Mouse (Mus musculus) thymus, postnatal 10 days (tissue): ENCODE measurements around the gene Slc36a2.

Experiments
- DNase-seq, 2 experiments: peaks; one replicate each; pipeline ENCODE4 v3.0.0; 2021; ENCODE audit warnings: low spot score in 2 of 2

The Slc36a2 gene

DNA sequence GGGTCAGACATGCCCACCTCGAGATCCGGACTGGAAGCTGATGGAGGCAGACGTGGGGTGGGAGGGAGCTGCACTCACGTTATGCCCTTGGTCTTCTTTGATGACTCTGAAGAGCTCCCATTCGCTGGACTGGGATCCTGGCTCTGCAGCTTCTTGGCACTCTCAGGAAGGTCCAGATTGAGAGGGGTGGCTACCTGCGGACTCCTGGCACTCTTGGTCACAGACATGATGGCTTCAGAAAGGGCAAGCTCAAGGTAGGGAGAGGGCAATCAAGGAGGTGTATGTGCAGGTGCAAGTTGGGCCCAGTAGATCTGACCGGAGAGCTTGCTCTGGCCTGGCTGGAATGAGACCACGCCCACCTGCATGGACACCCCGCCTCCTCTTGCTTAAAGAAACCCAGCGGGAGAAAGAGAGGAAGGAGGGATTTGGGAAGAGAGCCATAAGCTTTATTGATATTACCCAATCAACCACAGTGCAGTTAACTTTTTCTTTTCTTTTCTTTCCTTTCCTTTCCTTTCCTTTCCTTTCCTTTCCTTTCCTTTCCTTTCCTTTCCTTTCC, at the start of gene Slc36a2:
TSS of gene Slc36a2 (minus strand) at position 345 of the 559 bp plus-strand sequence.
- DNase-seq: no peak

DNA sequence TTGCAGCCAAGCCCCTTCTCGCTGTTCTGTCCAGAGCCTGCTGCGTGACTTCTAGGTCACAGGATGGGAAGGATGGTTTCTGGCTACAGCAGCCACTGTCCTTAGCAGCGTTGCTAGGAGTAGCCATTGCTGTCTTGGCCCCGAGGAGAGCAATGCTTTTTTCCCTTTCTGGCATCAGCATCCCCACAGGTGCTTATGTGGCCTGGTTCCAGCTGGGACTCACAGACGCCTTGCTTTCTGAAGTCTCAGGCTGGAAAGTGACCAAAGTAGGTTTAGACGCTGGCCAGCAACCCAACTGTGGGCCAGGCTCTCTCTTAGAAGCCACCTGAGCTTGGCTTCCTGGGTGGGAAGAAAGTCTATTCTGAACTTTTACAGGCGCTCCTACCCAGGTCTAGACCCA, 49.4 kb upstream of the Slc36a2 start:
- no peak for DNase-seq

DNA sequence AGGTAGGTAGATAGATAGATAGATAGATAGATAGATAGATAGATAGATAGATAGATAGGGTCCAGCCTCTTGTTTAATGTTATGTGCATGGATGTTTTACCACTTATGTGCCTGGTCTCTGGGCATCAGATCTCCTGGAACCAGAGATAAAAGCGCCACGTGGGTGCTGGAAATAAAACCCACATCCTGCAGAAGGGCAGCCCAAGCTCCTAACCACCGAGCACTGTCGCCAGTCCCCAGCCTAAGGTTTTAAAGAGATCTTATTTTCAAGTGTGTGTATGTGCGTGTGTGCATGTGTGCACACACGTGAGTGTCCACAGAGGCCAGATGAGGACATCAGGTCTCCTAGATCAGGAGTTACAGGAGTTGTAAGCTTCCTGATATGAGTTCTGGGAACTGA, 46.2 kb upstream of the Slc36a2 start:
- DNase-seq: no peak

DNA sequence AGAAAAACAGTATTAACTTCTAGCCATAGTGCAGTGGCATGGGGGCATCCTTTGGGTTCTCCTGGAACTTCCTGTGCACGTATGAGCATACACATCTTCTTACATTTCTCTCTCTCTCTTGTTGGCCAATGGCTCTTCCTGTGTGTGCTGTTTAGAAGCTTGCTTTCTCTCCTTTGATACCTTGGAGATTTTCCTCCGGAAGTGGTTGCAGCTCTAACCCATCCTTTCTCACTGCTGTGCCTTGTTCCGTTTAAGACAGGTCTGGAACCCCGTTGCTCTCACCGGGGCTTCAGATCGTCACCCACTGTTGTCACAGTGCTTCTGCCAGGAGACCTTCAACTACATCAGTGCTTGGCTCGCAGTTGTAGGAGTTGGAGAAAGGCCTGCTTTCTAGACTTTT, 36.4 kb upstream of the Slc36a2 start:
- DNase-seq: no peak

DNA sequence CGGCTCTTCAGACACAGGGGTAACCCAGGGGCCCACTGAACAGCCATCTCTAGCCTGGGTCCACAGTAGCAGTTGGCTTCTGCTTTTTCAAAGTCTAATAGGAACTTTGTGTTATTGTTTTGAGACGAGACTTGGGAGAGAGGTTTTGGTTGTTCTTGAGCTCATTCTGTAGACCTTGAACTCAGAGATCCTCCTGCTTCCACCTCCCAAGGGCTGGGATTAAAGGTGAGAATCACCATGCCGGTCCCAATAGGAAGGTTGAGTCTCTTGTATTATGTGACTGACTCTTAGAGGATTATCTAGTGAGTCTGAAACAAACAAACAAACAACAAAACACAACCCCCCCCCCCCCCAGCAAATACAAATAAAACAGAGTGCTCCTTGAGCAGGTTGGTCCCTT, 33.6 kb upstream of the Slc36a2 start:
- DNase-seq: no peak

DNA sequence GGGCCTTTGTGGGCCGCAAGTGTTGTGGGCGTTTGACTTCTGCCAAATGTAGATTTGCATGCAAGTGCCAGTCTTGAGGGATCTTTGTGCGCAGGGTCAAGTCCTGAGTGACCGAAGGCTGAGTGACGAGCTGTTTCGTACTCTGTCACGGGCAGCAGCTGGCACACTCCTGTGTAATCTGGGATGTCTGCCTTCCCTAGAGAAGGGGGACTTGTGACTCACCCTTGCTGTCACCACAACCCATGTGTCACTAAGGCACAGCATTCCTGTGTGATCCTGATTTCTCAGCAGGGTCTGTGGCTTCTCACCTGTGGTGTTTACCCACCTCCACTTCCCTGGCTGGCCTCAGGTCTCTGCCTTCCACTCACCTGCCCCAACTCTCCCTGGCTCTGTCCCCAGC, 33.0 kb upstream of the Slc36a2 start:
- no peak for DNase-seq

DNA sequence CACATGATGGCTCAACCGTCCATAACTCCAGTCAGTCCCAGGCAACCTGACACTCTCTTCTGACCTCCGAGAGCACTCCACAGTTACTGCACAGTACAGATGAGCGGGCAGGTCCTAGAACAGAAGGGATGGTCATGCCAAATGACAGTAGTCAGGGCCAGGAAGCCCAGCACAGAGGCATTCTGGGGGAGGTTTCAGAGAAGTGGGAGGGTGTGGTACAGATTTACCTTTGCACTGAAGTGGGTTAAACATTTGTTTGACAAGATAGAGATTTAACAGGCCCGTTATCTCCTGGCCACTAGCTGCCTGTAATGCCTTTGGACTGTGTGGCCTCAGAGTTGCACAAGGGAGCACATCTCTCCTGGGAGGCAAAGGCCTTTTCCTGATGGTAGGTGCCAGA, 32.5 kb upstream of the Slc36a2 start:
- DNase-seq: no peak

DNA sequence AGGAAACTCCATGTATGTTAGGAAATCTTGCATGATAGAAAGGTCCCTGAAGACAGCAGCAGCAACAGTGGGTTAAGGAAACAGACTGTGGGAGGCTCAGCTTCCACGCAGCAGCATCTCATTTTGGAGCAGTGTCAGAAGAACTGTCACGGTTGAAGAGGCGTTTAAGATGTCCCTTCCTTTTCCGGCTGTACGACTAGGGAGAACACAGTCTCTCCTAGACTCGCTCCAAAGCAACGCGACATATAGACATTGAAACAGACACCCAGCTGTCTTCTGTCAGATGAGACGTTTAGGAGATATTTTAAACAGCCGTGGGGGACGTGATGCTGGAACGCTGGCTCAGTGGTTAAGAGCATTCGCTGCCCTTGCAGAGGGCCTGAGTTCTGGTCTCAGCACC, 32.0 kb upstream of the Slc36a2 start:
- DNase-seq: no peak

DNA sequence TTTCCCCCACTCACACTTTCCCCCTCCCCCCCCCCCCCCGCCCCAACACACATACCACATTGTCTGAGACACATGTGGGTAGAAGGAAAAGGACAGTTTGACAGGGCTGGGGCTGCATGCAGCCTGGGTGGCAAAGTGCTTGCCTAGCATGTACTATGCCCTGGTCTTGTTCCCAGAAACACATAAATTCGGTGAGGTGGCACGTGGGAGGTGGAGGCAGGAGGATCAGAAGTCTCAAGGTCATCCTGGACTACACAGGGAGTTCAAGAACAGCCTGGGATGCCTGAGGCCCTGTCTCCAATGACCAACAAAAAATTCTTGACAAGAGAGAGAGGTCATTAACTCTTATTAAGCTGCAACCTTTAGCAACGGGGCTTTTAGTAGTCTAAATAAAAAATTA, 31.2 kb upstream of the Slc36a2 start:
- DNase-seq: no peak

DNA sequence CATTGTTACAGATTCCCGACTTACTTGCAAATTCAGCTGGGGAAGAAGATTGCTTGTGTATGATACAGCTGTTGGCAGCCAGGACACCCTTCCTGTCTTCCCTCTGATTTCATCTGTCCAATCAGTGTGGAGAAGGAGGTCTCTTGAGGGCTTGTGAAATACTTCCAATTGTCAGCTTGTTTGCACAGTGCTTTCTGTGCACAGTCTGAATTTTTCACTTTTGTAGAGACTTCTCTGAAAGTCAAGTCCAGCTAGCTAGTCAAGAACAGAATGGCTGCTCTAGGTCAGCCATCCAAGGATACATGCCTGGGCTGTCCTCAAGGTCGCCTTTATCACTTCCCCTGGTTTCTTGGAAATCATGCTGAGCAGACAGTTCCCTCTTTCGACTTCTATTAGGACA, 30.1 kb upstream of the Slc36a2 start:
- no peak for DNase-seq

DNA sequence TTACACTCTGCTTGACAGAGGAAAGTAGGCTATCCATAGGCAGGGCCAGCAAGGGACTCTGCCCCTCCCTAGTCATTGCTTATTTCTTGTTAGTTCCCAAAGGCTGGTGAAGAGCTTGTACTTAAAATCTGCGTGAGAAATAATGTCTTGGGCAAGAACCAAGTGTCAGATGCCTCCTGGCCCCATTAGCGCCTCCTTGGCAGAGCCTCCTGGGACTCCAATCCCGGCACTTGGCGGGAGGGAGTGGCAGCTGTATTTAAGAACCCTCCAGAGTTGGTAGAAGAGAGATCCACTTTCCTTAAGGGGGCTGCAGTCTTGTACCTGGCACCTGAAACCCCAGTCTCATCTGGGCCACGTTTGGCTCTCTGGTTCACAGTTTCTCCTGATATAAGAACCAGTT, 29.3 kb upstream of the Slc36a2 start:
- no peak for DNase-seq

DNA sequence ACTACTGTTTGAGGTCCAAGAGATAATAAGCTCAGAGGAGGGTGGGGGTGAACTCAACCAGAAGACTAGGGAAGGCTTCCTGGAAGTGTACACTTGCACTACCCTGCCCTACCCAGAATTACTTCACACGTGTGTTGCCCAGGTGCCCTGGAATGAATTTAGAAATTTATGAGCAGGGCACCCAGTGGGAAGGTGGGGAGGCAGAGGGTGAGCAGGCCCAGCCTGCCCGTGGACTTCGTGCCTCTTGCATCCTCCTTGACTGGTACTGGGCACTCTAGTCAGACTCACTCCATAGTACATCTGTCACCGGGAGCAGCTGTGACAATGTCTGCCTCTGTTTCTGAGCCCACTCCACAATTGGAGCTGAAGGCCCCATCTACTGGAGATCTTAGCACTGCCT, 28.6 kb upstream of the Slc36a2 start:
- no peak for DNase-seq

DNA sequence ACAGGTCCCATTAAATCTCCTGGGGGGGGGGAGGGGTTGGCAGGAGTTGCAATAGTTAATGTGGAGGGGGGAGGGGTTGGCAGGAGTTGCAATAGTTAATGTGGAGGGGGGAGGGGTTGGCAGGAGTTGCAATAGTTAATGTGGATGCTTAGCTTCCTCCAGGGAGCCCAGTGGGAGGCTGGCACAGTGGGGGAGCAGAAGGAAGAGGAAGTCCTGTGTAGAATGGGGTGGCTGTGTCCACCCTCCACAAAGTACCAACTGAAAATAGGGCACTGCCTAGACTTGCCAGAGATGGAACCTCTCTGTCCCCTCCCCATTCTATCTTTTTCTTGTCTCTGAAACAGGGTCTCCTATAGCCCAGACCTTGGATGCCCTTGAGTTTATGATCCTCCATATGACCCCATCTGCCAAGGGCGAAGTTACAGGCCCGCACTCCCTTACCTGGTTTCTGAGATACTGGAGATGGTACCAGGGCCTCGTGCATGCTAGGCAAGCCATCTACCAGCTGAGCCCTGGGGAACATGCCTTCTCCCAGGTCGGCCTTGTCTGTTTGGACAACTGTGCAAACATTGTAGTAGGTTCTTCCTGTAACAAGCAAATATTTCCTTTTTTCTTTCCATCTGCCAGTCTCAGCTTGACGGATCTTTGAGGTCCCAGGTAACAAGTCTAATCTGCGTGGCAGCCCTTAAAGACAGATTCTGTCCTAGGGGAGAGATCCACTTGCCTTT, 24.9 kb upstream of the Slc36a2 start:
- DNase-seq: no peak

DNA sequence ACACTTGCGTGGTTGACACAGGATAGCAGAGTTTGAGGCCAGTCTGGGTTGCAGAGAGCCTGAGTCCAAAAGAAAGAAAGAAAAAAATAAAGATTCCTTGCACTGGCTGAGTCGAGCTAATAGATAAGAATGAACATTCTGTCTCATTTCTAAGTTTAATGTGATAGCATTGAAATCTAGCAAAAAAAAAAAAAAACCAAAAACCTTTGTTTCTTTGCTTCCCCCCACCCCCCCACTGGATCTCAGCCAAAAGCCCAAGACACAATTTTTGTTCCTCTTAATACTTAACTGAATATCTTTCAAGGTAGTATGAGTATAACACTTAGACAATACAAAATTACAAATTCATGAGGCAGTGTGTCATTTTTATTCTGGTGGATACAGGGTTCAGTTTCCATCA, 24.2 kb upstream of the Slc36a2 start:
- DNase-seq: no peak

DNA sequence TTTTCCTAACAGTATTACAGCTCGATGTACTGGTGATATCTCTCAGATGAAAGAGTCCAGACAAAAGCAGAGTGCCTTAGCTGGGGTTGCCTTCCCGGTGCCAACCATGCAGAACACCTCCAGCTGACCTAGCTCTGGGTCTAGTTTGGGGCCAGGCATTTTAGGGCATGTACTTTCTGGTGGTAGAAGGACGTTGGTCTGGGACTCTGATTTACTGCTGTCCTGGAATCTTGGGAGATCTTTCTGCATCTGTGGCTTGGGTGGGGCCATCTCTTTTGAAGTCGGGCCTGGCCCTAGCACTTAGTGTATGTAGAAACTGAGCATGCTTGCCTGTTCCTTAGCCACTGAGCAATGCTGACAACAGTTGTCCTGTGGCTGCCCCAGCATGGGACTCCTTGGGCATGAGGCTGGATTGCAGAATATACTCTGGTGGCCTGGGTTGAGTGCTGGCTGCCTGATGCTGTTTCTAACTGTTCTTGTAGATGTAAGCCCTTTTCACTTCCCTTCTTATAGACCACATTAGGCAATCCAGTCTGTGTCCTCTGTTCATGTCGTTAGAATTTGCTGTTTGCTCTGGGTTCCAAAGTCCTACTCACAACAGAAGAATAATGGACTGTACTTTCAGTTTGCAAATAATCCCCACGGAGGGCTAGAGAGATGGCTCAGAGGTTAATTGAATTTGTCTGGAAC, 23.3 kb upstream of the Slc36a2 start:
- DNase-seq: no peak

DNA sequence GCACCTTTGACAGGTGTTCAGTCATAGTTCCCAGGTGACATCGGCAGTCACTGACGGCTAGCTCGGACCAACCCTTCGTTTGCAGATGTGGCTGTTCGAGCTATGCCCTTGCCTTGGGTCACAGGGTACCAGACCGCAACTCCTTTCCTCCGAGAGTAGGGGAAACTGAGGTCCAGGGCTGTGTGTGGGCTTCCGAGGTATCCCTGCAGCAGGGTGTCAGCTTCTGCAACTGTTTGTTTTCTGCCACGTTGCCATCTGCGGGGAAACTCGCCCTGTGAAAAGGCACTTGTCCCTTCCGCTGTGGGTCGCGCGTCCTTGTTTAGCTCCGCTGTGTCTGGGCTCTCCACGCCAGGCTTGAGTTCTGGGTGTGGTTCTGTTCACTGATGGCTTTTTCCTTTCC, 19.7 kb upstream of the Slc36a2 start:
- DNase-seq: peak in 1 of 2 experiments; percentile 11

DNA sequence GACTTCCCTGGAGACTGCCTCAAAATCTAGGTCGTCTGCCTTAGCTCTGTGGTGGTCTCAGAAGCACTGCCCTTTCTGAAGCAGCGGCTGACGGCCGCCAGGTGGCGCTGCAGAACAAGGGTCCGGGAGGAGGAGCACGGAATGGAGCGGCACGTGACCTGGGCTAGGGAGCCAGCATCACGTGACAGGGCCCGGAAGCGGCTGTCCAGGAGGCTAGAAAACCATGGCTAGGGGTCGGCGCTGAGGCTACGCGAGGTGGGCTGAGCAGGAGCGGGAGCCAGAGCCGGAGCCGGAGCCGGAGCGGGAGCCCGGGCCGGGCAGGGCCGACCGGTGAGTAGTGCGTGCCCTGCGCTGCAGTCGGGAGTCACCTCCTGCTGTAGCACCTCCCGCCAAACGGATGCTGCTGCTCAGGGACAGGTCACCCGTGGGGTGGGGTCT, 19.3 kb upstream of the Slc36a2 start, which contains the start of gene Slc36a1:
TSS of gene Slc36a1 (plus strand) at position 192 of the 438 bp plus-strand sequence.
- DNase-seq: peak; percentile 91 to 99

DNA sequence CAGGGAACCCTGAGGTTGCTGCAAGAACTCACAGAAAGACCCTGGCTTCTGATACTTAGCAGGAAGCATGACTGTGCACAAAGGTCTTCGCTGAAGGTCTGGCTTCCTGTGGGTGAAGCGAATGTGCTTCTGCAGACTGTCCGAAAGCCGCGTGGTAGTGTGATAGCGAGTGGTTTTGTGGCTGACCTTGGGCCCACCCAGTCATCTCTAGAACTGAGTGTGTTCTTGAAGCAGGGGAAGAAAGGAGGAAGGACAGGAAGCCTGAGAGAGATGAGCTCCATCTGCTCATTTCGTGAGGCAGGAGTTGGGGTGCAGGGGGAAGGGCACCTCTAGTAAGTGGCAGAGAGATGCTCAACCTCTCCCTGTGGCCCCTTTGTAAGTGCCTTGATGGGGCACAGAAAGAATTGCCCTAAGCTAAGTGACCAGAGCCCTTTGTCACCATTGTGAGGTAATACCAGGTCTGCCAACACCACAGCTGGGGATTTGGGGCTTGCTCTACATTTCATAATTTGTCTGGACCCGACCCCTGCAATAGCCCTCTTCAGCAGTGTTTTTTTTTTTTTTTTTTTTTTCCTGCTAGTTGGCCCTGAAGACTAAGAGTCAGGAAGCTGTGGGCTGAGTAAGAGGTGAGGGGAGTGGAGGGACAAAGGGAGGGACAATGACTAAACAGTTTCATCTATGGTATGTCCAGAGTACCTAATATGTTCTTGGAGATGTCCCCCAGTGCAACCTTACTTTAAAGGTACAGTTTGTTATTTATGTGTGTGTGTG, 13.0 kb upstream of the Slc36a2 start:
- DNase-seq: no peak

DNA sequence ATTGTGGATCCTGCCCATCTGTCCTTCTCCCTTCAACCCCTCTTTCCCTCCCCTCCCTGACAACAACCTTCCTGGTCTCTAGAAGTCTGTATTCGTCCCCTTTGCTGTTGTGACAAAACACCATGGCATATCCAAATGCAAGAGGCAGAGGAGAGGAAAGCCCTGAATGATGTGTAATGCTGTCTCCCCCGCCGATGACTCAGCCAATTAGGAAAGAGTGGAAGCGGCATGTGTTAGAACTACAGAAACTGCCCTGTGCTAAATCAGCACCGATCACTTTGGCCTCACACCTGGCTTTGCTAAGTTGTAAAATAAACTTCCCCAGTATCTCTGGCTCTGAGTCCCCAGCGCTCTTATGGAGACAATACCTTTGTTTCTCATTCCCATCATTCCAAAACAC, 12.2 kb upstream of the Slc36a2 start:
- no peak for DNase-seq

DNA sequence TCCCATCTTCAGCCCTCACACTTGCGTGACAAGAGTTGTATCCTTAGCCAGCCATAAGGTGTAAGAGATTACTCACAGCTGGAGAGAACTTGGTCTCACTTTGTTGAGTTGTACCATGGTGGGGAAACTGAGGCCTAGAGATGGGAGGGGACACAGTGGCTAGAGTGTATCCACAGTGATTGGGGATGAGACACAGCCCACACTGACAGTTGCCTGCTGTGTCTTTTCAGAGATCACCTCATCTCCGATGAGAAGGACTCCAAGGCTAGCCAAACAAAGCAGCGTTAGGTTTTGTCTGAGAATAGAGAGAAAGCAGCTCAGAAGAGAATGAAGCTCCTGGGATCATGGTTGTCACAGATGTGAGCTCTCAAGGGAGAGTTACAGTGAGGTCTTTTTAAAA, 5.3 kb upstream of the Slc36a2 start:
- no peak for DNase-seq

DNA sequence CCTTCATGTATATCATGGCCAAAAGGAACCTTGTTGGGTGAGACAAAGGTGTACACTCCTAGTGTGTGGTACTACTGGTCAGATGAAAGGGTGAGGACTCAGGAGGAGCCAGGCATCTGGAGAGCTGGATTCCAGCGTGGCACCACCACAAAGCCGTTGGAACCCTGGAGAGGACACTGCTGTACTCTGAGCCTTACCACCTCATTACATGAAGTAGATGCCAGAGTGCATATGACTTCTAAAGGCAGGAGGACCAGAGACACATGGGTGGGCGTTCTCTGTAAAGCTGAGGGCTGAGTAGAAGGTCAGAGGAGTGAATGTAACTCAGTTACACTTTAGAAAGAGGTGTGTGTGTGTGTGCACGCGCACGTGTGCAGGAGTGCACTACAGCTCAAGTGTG, 2.9 kb upstream of the Slc36a2 start:
- no peak for DNase-seq

DNA sequence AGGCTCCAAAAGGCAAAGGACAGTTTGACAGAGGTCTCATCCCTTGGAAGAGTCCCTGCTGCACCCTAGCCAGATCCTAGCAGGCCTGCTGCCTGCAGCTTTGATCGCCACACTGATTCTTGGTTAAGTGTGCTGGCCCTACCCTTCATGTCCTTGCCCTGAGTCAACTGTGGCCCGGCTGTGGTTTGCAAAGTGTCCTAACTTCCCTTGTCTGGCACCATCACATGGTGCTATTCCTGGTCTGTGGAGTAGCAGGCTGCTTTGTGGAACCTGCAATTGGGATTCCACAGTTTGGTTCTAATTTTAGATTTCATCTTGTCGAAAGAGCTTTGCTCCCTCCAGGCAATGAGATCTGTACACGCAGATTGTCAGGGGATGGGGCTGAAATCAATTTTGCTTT, 2.4 kb upstream of the Slc36a2 start:
- DNase-seq: no peak
